Mouse (Mus musculus) spleen, adult 2 months (tissue): ENCODE results near the gene Sertad3.

ENCODE experiments used
- CTCF ChIP-seq: fragments of 200-500 bp; IDR thresholded peaks from 2 replicates; pipeline ENCODE4 v1.5.1; 2011; ENCODE audit warnings: mild to moderate bottlenecking, inconsistent platforms; ENCODE audit not compliant: insufficient read depth, insufficient read length, insufficient replicate concordance; ENCODE audit errors: extremely low read depth
- POLR2A ChIP-seq: fragments of 200-500 bp; IDR thresholded peaks from 2 replicates; pipeline ENCODE4 v1.6.1; 2011; ENCODE audit warnings: low read depth, low read length, inconsistent platforms

DNA sequence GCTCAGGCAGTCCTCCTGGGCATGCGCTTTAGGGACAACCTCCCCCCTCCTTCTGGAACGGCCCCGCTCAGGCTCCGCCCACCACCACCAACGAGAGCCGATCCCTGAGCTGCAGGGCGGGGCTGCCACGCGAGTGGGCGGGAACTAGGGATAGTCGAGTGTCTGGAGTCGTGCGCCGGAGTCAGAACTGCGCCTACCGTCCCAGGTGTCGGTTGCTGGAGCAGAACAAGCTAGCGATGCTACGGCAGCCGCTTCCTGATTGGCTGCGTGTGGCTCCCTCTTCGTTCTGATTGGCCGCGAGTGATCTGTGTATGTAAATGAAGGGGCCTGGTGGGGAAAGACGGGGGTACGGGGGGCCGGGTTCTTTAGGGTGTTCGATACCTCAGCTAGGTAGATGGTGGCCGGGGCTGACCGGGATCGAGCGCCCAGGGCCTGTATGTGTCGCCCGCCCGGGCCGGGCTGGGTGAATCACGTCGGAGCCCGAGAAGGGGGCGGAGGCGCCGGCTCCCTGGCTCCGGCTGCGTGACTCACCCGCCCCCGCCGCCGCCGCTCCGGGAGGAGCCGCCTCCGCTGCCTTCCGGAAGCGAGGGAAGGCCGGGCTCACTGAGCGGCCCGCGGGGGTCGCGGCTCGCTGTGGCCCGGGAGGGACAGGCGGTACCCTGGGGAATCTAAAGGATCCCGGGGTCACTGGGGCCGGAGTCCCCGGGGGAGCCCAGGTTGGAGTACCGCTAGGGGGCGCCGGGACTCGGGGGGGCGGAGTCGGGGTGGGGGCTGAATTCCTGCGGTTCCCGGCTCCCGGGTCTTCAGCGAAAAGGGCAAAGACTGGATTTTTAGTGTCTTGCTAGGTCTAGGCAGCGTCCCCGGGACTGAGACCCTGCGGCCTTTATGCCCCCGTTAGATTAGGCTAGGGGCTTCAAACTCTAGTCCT lies 13.5 kb downstream of the Sertad3 start, which contains the start of gene Sertad1:
- TF ChIP-seq CTCF (peak; percentile 42; the same call in 1 of the 2 replicates), POLR2A (peak; percentile 99)
